Mouse (Mus musculus) embryonic fibroblast, embryonic 13.5 days (primary cell): ENCODE data around the gene Lrrc25.

ENCODE experiments used
- CTCF ChIP-seq: IDR thresholded peaks from 2 replicates; pipeline ENCODE4 v1.5.1; 2011; ENCODE audit warnings: mild to moderate bottlenecking, control low read depth, low read length, moderate library complexity, borderline replicate concordance; ENCODE audit not compliant: insufficient read depth
- POLR2A ChIP-seq: IDR thresholded peaks from 2 replicates; pipeline ENCODE4 v1.6.1; 2011; ENCODE audit warnings: low read depth, mild to moderate bottlenecking, control low read depth, low read length, moderate library complexity

DNA sequence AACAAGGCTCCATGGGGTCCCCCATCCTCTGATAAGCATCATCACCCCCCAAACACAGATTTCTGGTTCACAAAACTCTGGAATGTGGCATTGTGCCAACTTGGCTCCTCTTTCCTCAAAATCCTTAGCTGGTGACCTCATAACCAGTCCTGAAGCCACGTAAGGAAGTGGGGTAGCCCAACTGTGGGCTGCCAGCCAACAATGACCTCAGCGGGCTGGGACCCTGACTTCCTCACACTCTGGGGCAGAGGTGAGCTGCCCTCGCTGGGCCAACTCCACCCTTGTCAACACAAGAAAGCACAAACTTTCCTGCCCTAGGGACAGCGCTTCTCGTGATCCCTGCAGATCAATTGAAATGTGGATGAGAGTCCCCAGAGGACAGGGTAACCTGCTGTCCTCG lies 18.1 kb downstream of the Lrrc25 start:
- no peak for TF ChIP-seq POLR2A
- TF ChIP-seq CTCF, result no peak
